Mouse (Mus musculus) G1E (cell line): ENCODE data around the gene Otud4. TPM values are rescaled to one million over a fixed set of nuclear protein-coding genes. Genes with fewer than 3 reads are reported as not detected.
A peak's percentile ranks its signal among the peaks of the same experiment; 100 is the strongest.
"Not testable (repeated sequence)": the region's sequence is repeated elsewhere in the genome, so short reads cannot be mapped to it uniquely, and the experiment has no call there.

Source experiments
- ATAC-seq: 2 replicates; pipeline ENCODE4 v1.8.0; 2016; ENCODE audit warnings: mild to moderate bottlenecking; ENCODE audit not compliant: insufficient number of reproducible peaks, poor library complexity, low FRiP score, severe bottlenecking; ENCODE audit errors: extremely low read depth
- DNase-seq: peaks from one replicate; pipeline ENCODE4 v3.0.0; 2012; ENCODE audit warnings: low spot score
- H3K27me3 ChIP-seq: 2 replicates; pipeline ENCODE4 v1.6.1; 2012; ENCODE audit warnings: mild to moderate bottlenecking, low read length, inconsistent platforms; ENCODE audit not compliant: insufficient read depth
- H3K36me3 ChIP-seq: replicated peaks from 2 replicates; pipeline ENCODE3; 2012; ENCODE audit warnings: mild to moderate bottlenecking, inconsistent platforms
- H3K4me1 ChIP-seq: 2 replicates; pipeline ENCODE4 v1.6.1; 2012; ENCODE audit warnings: low read depth, low read length, inconsistent platforms, mixed read lengths; ENCODE audit not compliant: insufficient read depth
- H3K4me3 ChIP-seq: 2 replicates; pipeline ENCODE4 v1.5.1; 2012; ENCODE audit warnings: low read depth, mild to moderate bottlenecking, inconsistent platforms, low read length, moderate library complexity, mixed read lengths
- H3K9me3 ChIP-seq: replicated peaks from 2 replicates; pipeline ENCODE4 v1.6.1; 2012; ENCODE audit warnings: inconsistent platforms
- CTCF ChIP-seq: IDR thresholded peaks from 2 replicates; pipeline ENCODE4 v1.5.1; 2012; ENCODE audit warnings: low read depth, low read length, inconsistent platforms, mixed read lengths
- GATA1 ChIP-seq: IDR thresholded peaks from 2 replicates; pipeline ENCODE4 v1.6.1; 2012; ENCODE audit warnings: borderline replicate concordance, low read length, inconsistent platforms, mixed read lengths
- GATA2 ChIP-seq: IDR thresholded peaks from 2 replicates; pipeline ENCODE4 v1.6.1; 2012; ENCODE audit warnings: low read depth, low read length, inconsistent platforms, borderline replicate concordance
- POLR2AphosphoS5 ChIP-seq: IDR thresholded peaks from 2 replicates; pipeline ENCODE4 v1.6.1; 2012; ENCODE audit warnings: low read depth, low read length, inconsistent platforms; ENCODE audit not compliant: insufficient replicate concordance
- TAL1 ChIP-seq: conservative IDR thresholded peaks from 2 replicates; pipeline ENCODE4 v1.6.1; 2012; ENCODE audit warnings: low read depth, low read length, inconsistent platforms, mixed read lengths
- polyA plus RNA-seq: library from polyadenylated mRNA; stranded (reverse); fragments of >175 nt; gene quantifications from 2 replicates; pipeline ENCODE4 v1.2.3, GENCODE M21; 2012
- total RNA-seq, 2 experiments: library from RNA; stranded (forward) in 1 of 2; stranded (reverse) in 1 of 2; fragments of 200-1000 nt in 1 of 2; fragments of >200 nt in 1 of 2; fragmentation: Nextera tagmentation in 1 of 2; gene quantifications; 2 replicates each; pipeline ENCODE4 v1.2.3; 2014 to 2017

The Otud4 gene
- total RNA-seq (2014; fragmentation: Nextera tagmentation) (99.3 and 116 TPM in 2 replicates), total RNA-seq (2017) (81.7 and 84.1 TPM in 2 replicates), polyA plus RNA-seq (5.4 and 7.4 TPM in 2 replicates)

DNA sequence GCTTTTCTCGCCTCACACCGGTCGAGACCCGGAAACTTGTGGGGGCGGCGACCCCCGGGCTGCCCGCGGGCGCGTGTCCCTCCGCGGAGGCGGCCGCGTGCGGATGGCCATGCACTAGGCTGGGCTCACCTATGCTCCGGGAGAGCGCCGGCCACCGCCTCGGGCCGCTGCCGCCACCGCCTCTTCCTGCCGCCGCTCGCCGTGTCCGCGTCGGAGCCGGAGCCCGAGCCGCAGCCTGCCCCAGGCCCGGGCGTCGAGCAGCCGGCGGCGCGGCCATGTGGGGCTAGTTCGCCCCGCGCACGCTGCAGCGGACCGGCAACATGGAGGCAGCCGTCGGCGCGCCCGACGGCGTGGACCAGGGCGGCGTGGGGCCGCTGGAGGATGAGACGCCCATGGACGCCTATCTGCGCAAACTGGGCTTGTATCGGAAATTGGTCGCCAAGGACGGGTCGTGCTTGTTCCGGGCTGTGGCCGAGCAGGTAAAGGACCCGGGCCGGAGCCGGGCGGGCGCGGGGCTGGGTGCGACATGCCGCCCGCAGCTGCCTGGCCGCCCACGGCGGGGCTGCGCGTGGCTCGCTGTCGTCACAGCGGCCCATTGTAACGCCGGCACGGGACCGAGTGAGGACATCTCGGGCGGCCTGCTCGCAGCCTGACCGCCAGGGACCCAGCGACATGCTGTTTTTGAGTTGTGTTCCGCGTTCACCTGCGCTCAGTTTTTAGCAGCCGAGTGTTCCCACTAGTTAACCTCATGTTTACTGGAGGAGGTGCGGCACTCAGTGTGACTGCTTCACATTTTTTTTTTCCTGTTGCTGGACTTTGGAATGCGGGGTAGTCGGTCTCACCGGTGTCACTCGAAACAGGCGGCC, at the start of gene Otud4:
Gene Otud4 (plus strand): TSS at position 33 of the 866 bp plus-strand sequence.
- no peak for ATAC-seq

DNA sequence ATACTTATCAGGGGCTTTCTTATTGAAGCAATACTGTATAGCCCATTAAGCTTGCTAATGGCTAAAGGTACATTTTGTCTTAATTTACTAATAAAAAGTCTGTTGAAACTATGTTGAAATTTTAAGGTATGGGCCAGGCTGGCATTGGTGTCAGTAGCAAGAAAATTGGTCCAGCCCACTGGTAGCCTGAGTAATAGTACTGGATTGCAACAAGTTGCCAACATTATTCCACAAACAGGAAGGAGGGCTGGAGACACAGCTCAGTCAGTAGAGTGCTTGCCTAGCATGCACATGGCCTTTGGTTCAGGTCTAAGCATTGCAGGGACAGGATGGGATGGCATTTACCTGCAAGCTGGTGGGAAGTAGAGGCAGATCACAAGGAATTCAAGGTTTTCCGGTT, 38.5 kb upstream of the Otud4 start:
- ATAC-seq (no peak), DNase-seq (no peak)
- H3K4me3 ChIP-seq, result no peak overlapping the region

More for the DNA sequence above, at the start of gene Otud4:
- Histone ChIP-seq H3K36me3 (peaks cover 26% of the 10 kb centered on the region), H3K27me3 (no peaks in the 10 kb centered on the region), H3K4me3 (peak within 1 kb of the TSS; percentile 92), H3K4me1 (peaks cover 35% of the 10 kb centered on the region), H3K9me3 (no peaks in the 10 kb centered on the region)
- TF ChIP-seq GATA1 (no peak), POLR2AphosphoS5 (peak; percentile 39; the same call in 1 of the 2 replicates)
- DNase-seq, result peak; percentile 48

DNA sequence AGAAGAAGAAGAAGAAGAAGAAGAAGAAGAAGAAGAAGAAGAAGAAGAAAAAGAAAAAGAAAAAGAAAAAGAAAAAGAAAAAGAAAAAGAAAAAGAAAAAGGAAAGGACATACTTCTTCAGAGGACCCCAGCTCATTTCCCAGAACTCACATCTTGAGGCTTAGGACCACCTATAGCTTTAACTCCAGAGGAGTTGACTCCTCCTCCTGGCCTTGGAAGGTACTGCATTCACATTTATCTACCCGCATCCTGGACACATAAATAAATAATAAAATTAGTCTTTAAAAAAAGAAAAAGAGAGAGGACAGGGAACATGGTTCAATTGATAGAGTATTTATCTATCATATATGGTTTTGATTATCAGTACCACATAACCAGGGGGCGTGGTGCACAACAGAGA, 36.2 kb upstream of the Otud4 start:
- not testable (repeated sequence) for H3K4me1 ChIP-seq, H3K9me3 ChIP-seq, DNase-seq, H3K4me3 ChIP-seq, ATAC-seq, H3K36me3 ChIP-seq
- TF ChIP-seq CTCF, result 0 out of 2 replicates have a peak, but pooled peaks have one; percentile 32
- peaks cover 19% of the 10 kb centered on the region for H3K27me3 ChIP-seq

More for the DNA sequence above, 38.5 kb upstream of the Otud4 start:
- H3K4me1 ChIP-seq, result no peaks in the 10 kb centered on the region
- TF ChIP-seq GATA1 (no peak), GATA2 (no peak), POLR2AphosphoS5 (no peak), TAL1 (no peak), CTCF (no peak)
- peaks cover 27% of the 10 kb centered on the region for H3K27me3 ChIP-seq
- H3K36me3 ChIP-seq, result no peaks in the 10 kb centered on the region
- no peaks in the 10 kb centered on the region for H3K9me3 ChIP-seq

DNA sequence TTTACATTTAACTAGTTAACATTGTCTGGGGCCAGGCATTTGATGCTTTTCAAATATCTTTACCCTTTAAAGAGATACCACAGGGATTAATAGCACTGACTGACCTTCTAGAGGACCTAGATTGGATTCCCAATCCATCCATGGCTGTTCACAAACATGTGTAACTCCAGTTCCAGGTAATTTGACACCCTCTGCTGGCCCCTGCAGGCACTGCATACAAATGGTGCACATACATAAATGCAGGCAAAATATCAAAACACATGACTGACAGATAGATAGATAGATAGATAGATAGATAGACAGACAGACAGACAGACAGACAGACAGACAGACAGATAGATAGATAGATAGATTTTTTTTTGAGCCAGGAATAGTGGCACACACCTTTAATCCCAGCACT, 33.2 kb upstream of the Otud4 start:
- Histone ChIP-seq H3K27me3 (peaks cover 8% of the 10 kb centered on the region), H3K4me3 (no peak overlapping the region), H3K36me3 (no peaks in the 10 kb centered on the region), H3K9me3 (no peaks in the 10 kb centered on the region; the same call in 1 of the 2 replicates), H3K4me1 (peaks cover 10% of the 10 kb centered on the region)
- TF ChIP-seq GATA1 (no peak), CTCF (peak; percentile 14; the same call in 1 of the 2 replicates)
- DNase-seq (no peak), ATAC-seq (peak; percentile 15; the same call in 1 of the 2 replicates)

DNA sequence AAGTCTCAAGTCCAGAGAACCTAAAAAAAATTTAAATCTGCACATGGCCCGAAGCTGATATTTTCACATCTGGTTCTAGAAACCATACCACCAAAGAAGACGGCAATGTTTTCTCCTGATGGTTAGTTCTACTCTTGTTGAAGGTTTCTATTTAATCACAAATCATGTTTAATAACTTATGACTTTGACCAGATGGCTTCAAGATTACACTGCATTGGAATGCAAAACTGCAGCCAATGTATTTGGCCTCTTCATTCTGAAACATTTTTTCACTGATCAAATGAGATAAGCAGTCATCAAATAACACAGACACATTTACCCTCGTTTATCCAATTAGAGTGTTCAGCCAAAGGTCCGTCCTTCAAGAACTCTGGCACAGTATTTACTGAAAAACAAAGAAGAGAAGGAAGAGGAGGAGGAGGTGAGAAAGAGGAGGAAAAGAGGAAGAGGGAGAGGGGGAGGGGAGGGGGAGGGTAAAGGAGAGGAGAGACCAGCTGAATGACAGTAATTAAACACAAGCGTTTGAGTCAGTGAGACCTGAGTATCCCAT, 32.6 kb upstream of the Otud4 start:
- H3K4me3 ChIP-seq, result no peak overlapping the region
- H3K9me3 ChIP-seq, result no peaks in the 10 kb centered on the region; the same call in 1 of the 2 replicates
- H3K36me3 ChIP-seq, result no peaks in the 10 kb centered on the region
- H3K4me1 ChIP-seq, result peaks cover 16% of the 10 kb centered on the region
- no peak for DNase-seq
- ATAC-seq, result no peak
- TF ChIP-seq POLR2AphosphoS5 (no peak), GATA2 (no peak), CTCF (no peak), GATA1 (no peak), TAL1 (no peak)
- H3K27me3 ChIP-seq, result peaks cover 6% of the 10 kb centered on the region; the same call in 1 of the 2 replicates

DNA sequence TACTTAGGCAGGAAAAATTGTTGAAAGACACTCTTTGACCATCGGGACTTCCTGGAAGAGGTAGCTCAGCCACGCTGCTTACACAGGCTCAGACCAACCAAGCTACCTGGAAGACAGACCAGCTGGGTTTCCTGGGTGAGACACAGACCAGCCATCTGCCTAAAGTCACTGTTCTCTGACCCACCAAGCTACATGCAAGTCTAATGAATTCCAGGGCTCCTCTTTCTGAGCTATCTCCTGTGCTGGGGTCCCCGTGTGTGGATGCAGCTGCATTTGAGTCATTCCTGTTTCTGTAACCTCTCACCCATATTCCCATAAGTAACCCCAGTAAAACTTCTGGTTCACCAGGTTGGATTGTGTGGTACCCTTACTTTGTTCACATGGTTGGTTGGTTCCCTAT, 30.7 kb upstream of the Otud4 start:
- TF ChIP-seq GATA2 (no peak), POLR2AphosphoS5 (no peak), TAL1 (no peak), CTCF (no peak), GATA1 (no peak)
- H3K9me3 ChIP-seq, result no peaks in the 10 kb centered on the region; the same call in 1 of the 2 replicates
- ATAC-seq, result no peak
- H3K4me1 ChIP-seq, result peaks cover 35% of the 10 kb centered on the region
- H3K36me3 ChIP-seq, result no peaks in the 10 kb centered on the region
- H3K27me3 ChIP-seq, result no peaks in the 10 kb centered on the region
- no peak for DNase-seq
- H3K4me3 ChIP-seq, result no peak overlapping the region

DNA sequence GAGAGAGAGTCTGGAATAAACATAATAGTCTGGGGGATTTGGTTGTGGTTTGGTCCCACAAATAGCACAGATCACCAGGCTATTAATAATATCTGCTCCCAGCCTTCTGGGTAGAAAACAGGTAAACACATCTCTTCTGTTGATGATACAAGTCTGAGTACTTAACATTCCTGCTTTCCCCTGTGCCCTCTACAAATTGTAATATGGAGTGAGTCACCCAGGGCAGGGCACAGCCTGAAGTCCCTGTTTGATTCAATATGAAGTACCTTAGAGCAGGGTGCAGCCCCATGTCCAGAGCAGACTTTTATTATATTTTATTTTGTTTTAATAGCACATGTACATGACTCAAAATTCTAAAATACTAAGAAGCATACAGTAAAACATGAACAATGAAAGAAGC, 29.1 kb upstream of the Otud4 start:
- no peak for ATAC-seq
- no peaks in the 10 kb centered on the region for H3K36me3 ChIP-seq

More for the DNA sequence above, 29.1 kb upstream of the Otud4 start:
- H3K27me3 ChIP-seq, result no peaks in the 10 kb centered on the region
- H3K4me3 ChIP-seq, result no peak overlapping the region
- no peak for DNase-seq
- peaks cover 44% of the 10 kb centered on the region for H3K4me1 ChIP-seq
- no peak for TF ChIP-seq GATA2
- TF ChIP-seq TAL1, result no peak
- TF ChIP-seq GATA1, result no peak
- no peak for TF ChIP-seq POLR2AphosphoS5
- no peak for TF ChIP-seq CTCF
- no peaks in the 10 kb centered on the region; the same call in 1 of the 2 replicates for H3K9me3 ChIP-seq
